Mouse (Mus musculus): ENCODE data around the gene Fam205c. TPM values are rescaled to one million over a fixed set of nuclear protein-coding genes. Genes with fewer than 3 reads are reported as not detected.
"Not testable (repeated sequence)": the region's sequence is repeated elsewhere in the genome, so short reads cannot be mapped to it uniquely, and the experiment has no call there.

The Fam205c gene
- total RNA-seq, 2 experiments from 2014 or later, result 1.2 to 1.4 TPM

GRCm38 (mm10) chr4:42886926-42887325 lies 12.9 kb upstream of the Fam205c start:
- intact Hi-C loops (cut with DNase I), result no loop called here
- DNase-seq (ENCODE audit: extremely low spot score in 1 of 2, low spot score in 2 of 2), result peak in 1 of 2 experiments; percentile 20

DNA sequence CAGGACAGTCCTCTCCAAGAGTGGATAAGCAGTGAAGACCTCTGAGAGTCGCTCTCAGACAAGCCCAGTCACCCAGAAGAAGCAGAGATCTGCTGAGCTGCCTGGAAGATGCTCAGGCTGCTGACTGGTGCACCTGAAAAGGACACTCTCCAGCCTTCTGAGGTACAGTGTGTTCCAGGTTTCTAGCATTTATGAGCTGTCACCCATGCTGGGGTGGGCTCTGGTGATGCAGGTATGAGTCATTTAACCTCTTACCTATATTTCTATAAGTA lies 6.6 kb upstream of the Fam205c start:
- no peak for DNase-seq (ENCODE audit: extremely low spot score in 1 of 2, low spot score in 2 of 2)
- intact Hi-C loops (cut with DNase I), result no loop called here

- DNase-seq (ENCODE audit: extremely low spot score in 1 of 2, low spot score in 2 of 2), result no peak
- intact Hi-C loops (cut with DNase I), result loop anchor here (5.0 kb wide), 1 partner anchor 72 kb away; no protein-coding TSS in a partner anchor
These were observed 6.0 kb upstream of the Fam205c start for GRCm38 (mm10) chr4:42879829-42880676.

DNA sequence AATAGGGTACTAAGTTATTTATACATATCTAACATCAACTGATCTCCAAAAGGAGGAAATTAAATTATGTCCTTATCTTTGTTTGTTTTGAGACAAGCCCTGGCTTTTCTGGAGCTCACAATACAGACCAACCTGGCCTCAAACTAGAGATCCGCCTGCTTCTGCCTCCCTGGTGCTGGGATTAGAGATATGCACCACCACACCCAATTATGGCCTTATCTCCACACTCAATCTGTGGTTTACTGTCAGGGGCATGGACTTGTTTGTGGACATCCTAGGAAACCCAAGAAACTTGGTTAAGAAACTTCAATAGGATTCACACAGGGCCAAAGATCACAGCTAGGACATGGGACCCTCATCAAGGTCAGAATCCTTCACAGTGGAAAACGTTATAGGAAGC lies 3.6 kb upstream of the Fam205c start:
- intact Hi-C loops (cut with DNase I), result loop anchor here (5.0 kb wide), 1 partner anchor 75 kb away; no protein-coding TSS in a partner anchor
- no peak for DNase-seq (ENCODE audit: extremely low spot score in 1 of 2, low spot score in 2 of 2)

DNA sequence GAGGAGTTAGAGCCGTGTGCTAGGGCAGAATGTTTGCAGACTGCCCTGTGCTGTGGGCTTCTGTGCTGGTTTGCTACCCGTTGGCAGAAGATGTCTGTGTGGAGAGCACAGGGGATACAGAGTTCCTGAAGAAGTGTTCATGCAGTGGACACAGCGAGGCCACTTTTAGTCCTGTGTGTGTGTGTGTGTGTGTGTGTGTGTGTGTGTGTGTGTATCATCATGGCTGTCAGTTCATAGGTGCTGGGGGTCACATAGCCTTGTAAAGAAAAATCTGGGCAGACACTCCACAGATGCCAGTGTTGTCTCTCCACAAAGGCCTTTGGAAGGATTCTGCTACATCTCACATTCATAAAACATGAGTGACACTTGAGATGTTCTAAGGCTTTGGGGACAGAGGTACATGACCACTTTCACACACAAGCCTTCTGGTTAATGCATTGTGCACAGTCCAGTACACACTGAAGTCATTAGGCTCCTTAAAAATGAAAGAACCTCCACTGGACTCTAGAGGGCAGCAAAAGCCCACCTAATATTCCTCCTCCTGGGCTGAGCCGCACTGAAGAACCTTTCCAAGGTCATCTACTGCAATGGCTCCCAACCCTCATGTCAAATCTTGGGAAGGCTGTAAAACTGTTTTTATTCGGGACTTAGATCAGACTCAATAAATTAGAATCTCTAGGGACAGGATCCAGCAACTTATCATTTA lies 2.7 kb upstream of the Fam205c start:
- DNase-seq (ENCODE audit: extremely low spot score in 1 of 2, low spot score in 2 of 2), result peak in 1 of 2 experiments; percentile 37
- intact Hi-C loops (cut with DNase I), result loop anchor here (5.0 kb wide), 1 partner anchor 76 kb away; no protein-coding TSS in a partner anchor

DNA sequence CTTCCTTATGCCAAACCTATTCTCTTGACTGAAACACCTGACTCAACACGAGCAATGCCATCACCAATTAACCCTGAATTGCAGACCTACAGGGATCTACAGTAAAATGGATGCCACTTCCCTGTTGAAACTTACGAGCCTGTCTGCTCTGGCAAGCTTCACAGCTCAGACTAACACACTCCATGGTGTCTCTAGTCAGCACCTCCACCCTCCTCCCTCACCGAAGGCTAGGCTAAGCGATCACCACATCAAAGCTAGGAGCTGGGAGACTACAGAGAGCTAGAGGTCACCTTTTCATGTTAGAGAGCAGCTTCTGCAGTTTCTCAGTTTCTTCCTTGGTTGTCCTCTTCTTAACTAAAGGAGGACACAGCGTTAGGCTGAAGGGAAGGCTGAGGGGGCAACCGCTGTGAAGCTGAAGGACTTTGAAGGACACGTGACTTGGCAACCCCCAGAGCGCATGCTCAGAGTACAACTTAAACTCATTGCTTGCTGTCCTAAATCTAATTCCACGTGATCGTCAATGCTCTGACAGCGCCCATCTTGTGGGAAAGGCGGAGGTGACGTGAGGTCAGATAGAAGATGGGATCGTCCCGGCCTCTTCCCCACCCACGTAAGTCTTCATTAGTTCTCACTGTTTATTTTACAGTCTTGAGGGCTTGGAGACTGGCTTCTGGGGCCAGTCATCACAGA lies 1.1 kb downstream of the Fam205c start:
- intact Hi-C loops (cut with DNase I), result no loop called here
- no peak for DNase-seq (ENCODE audit: extremely low spot score in 1 of 2, low spot score in 2 of 2)

- intact Hi-C loops (cut with DNase I), result no loop called here
- no peak for DNase-seq (ENCODE audit: extremely low spot score in 1 of 2, low spot score in 2 of 2)
These were observed 1.9 kb downstream of the Fam205c start for GRCm38 (mm10) chr4:42872151-42872550.

- DNase-seq (ENCODE audit: extremely low spot score in 1 of 2, low spot score in 2 of 2), result no peak
- intact Hi-C loops (cut with DNase I), result no loop called here
These were observed 3.3 kb downstream of the Fam205c start for GRCm38 (mm10) chr4:42870748-42871147.

DNA sequence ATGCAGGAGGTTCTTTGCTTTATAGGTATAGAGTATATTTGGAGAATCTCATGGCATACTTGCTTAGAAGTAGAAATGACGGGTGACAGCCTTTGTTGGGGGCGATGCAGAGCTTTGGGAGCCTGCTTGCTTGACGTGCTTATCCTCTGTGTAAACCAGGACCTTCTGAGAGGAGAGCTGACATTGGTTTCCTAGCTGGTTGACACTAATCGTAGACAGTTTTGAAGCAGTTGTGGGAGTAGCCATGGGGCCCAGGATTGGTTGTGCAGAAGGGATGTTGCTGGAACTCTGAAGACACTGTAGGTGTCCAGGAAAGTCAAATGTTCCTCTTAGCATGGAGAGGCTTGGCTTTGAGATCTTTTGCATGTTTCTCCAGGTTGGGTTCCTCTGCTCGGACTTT lies 5.8 kb downstream of the Fam205c start:
- intact Hi-C loops (cut with DNase I), result no loop called here
- DNase-seq (ENCODE audit: extremely low spot score in 1 of 2, low spot score in 2 of 2), result no peak

- no peak for DNase-seq (ENCODE audit: extremely low spot score in 1 of 2, low spot score in 2 of 2)
These were observed 6.6 kb downstream of the Fam205c start for GRCm38 (mm10) chr4:42867390-42867789.

GRCm38 (mm10) chr4:42863487-42863886 lies 10.5 kb downstream of the Fam205c start:
- DNase-seq (ENCODE audit: extremely low spot score in 1 of 2, low spot score in 2 of 2); intact Hi-C loops (cut with DNase I): not testable (repeated sequence)

More at GRCm38 (mm10) chr4:42867390-42867789, 6.6 kb downstream of the Fam205c start:
- intact Hi-C loops (cut with DNase I), result no loop called here

DNA sequence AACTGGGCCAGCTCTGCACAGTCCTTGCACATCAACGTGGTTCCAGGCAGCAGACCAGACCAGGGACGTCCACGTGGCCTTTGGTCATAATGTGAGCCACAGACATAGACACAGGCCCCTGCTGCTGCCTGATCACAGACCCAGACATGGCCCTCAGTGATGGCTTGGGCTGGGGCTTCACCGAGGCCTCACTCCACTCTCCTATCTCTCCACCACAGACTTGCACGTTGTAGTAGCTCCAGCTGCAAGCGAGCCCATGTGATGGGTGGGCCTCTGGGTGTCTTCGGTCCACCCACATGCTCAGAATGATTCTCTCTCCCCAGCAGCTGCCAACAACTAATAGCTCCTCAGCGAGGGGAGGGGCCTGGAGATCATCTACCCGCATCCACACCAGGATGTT lies 13.6 kb downstream of the Fam205c start:
- DNase-seq (ENCODE audit: extremely low spot score in 1 of 2, low spot score in 2 of 2); intact Hi-C loops (cut with DNase I): not testable (repeated sequence)

GRCm38 (mm10) chr4:42856671-42857070 lies 17.4 kb downstream of the Fam205c start, which contains the start of gene Gm12394:
TSS of gene Gm12394 (minus strand) at chr4:42856771.
- intact Hi-C loops (cut with DNase I); DNase-seq (ENCODE audit: extremely low spot score in 1 of 2, low spot score in 2 of 2): not testable (repeated sequence)

DNA sequence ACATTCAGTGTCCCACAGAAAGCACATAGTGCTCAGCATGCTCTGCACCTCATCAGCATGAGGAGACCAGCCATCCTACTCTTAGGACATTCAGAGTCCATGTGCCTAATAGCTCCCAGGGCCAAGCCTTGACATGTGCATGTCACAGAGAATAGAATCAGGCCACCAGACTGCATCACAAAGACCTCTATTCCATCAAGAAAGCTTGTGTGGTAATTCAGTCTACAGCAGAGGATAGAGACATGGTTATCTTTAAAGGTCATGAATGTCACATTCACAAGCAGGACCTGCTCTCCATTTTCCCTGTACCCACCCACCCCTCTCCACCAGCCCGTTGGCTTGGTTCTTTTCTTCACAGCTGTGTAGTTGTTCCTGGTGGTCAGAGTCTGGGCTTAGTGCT lies 20.2 kb downstream of the Fam205c start, which contains the start of gene Fam205a1:
Gene Fam205a1, minus strand, starts transcription at position 101 of the 400 bp plus-strand sequence.
- intact Hi-C loops (cut with DNase I); DNase-seq (ENCODE audit: extremely low spot score in 1 of 2, low spot score in 2 of 2): not testable (repeated sequence)

Other genes starting within 250 kb of the Fam205c start
- 10 to 100 TPM; 10.2 to 11.6 TPM for gene Gm2564, start 244.5 kb downstream of the Fam205c start, total RNA-seq (2021)
- gene Ccl27b, start 219.0 kb downstream of the Fam205c start, total RNA-seq (2021), result 10 to 100 TPM in 1 of 2 experiments, 1 to 10 TPM in 1; 4.2 to 11.3 TPM
- not detected for gene Il11ra2, start 212.3 kb downstream of the Fam205c start, total RNA-seq (2021)
- 1 to 10 TPM; 1.3 to 2.6 TPM for gene 4930578G10Rik, start 138.7 kb downstream of the Fam205c start, total RNA-seq (2021)
- gene Ccl19, start 117.7 kb downstream of the Fam205c start, total RNA-seq (2021), result 1 to 10 TPM in 1 of 2 experiments, under 1 TPM in 1; 0.90 to 1.2 TPM
- not detected for gene Ccl21a, start 100.2 kb downstream of the Fam205c start, total RNA-seq (2021)
- gene Fam205a1, start 20.3 kb downstream of the Fam205c start, total RNA-seq (2021), result under 1 TPM in 1 of 2 experiments, not detected in 1; 0.34 TPM
- gene Gm12394, start 17.5 kb downstream of the Fam205c start, total RNA-seq (2021), result 1 to 10 TPM; 2.4 to 2.5 TPM
- gene Phf24, start 42.4 kb upstream of the Fam205c start, total RNA-seq (2021), result 100 to 1,000 TPM; 283 to 300 TPM
- 100 to 1,000 TPM; 179 to 193 TPM for gene Dnajb5, start 75.6 kb upstream of the Fam205c start, total RNA-seq (2021)
- not detected for gene 1700022I11Rik, start 95.4 kb upstream of the Fam205c start, total RNA-seq (2021)
- 100 to 1,000 TPM; 270 to 280 TPM for gene Vcp, start 126.3 kb upstream of the Fam205c start, total RNA-seq (2021)
- gene Fancg, start 136.3 kb upstream of the Fam205c start, total RNA-seq (2021), result 10 to 100 TPM in 1 of 2 experiments, 1 to 10 TPM in 1; 8.4 to 10.8 TPM
- 10 to 100 TPM; 24.3 to 32.6 TPM for gene Pigo, start 151.6 kb upstream of the Fam205c start, total RNA-seq (2021)
- gene Stoml2, start 157.5 kb upstream of the Fam205c start, total RNA-seq (2021), result 100 to 1,000 TPM; 102 to 114 TPM
- 10 to 100 TPM; 38.1 to 39.5 TPM for gene Fam214b, start 172.0 kb upstream of the Fam205c start, total RNA-seq (2021)
- gene Unc13b, start 184.7 kb upstream of the Fam205c start, total RNA-seq (2021), result 10 to 100 TPM; 61.0 to 65.4 TPM

Measured in left cerebral cortex, postnatal 10 days (tissue).